Mouse (Mus musculus) layer of hippocampus, adult 11-12 months (tissue): ENCODE data around the gene Olfr1079.
A peak's percentile ranks its signal among the peaks of the same experiment; 100 is the strongest.
"Not testable (repeated sequence)": the region's sequence is repeated elsewhere in the genome, so short reads cannot be mapped to it uniquely, and the experiment has no call there.

Source experiments
- DNase-seq: peaks from one replicate; pipeline ENCODE4 v3.0.0; 2022; ENCODE audit warnings: low spot score

Gene Olfr1079

GRCm38 (mm10) chr2:86542380-86542779, at the start of gene Olfr1079:
Olfr1079 (minus strand) TSS chr2:86542480.
- no peak for DNase-seq

DNA sequence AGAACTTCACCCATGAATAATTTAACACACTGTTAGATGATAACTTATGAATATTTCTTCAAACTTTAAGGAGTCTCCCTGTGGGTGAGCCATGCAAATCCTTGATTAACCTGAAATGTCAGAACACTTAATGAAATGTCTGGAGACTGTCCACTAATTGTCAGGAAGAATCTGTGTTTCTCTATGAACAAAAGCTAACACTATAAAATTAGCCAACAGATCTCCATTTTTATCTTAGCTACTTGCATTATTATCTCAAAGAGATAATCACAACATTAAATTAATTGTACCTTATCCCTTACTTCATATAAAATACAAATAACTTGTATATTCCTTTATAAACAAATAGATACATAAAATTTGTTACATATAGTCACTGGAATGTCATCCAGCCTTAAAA, 15.9 kb upstream of the Olfr1079 start, which contains the start of gene Olfr1080:
TSS of gene Olfr1080 (minus strand) at position 101 of the 400 bp plus-strand sequence.
- DNase-seq, result not testable (repeated sequence)

DNA sequence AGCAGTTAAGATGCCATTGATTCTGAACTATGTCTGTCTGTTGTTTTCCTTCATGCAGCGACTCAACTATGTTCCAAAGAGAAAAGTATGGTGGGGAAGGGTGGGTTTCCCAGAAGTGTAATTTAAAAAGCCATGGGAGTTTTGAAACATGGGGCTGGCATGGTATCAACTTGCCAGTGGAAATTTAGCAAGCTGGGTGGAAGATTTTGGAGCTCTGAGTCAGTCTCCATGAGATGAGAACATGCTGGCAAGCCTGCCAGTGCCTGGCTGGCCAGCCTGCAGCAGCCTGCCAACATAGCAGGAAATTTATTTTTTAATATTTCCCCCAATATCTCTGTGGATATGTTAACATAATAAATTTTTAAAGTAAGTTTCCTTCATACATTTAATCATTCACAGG, 11.3 kb downstream of the Olfr1079 start:
- peak; percentile 30 for DNase-seq

DNA sequence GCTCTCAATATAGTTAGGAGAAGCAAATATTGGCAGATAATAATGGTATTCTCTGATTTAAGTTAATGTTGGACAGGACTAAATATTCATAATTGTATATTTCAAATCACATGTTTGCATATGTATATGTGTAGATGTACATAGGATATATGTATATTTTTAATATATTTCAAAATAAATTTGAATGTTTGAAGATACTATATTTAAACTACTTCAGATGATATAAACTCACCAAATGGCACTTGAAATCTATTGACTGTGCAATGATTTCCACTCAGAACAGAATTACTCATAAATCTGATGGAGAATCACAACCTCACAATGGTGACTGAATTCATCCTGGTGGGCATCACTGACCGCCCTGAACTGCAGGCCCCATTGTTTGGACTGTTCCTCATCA, 34.1 kb downstream of the Olfr1079 start, which contains the start of gene Olfr1076:
TSS of gene Olfr1076 (plus strand) at position 301 of the 400 bp plus-strand sequence.
- DNase-seq, result no peak

DNA sequence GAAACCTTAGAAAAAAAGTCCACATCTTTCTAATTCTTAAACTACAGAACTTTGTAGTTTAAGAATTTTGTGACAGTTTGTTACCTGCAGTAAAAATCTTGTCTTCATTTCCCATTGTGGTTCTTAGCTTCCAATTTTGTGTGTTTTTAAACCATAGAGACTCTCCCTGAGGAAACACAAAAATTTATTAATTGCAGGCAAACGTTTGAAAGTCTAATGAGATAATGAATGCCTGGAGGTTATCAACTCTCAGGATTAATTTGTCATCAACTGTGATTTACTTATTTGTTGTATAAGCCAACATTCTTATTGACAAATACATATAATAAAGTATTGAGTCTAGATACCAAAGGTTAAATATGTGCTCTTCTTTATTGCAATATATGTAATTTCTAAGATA, 55.0 kb downstream of the Olfr1079 start, which contains the start of gene Olfr228:
TSS of gene Olfr228 (minus strand) at position 101 of the 400 bp plus-strand sequence.
- DNase-seq, result no peak
